Mouse (Mus musculus) hindbrain, postnatal 0 days (tissue): ENCODE results near the gene Myo18b. TPM values are rescaled to one million over a fixed set of nuclear protein-coding genes. Genes with fewer than 3 reads are reported as not detected.
A peak's percentile ranks its signal among the peaks of the same experiment; 100 is the strongest.

Source experiments
- ATAC-seq: fragments of 200-750 bp; cut with Nextera tagmentation; 2 replicates; pipeline ENCODE4 v1.8.0; 2017; ENCODE audit warnings: mild to moderate bottlenecking, moderate TSS enrichment, moderate library complexity
- DNase-seq: peaks from one replicate; pipeline ENCODE4 v3.0.0-alpha.2; 2015; ENCODE audit warnings: low spot score
- H3K27ac ChIP-seq: fragments of 300-500 bp; sonication (generic); 2 replicates; pipeline ENCODE4 v1.5.1; 2014; ENCODE audit warnings: mild to moderate bottlenecking
- H3K27me3 ChIP-seq: fragments of 300-500 bp; sonication (generic); 2 replicates; pipeline ENCODE4 v1.6.1; 2014; ENCODE audit warnings: low read length, mixed read lengths; ENCODE audit not compliant: insufficient read depth
- H3K36me3 ChIP-seq: fragments of 300-500 bp; sonication (generic); 2 replicates; pipeline ENCODE4 v1.6.1; 2014; ENCODE audit warnings: low read length, mixed read lengths; ENCODE audit not compliant: insufficient read depth
- H3K4me1 ChIP-seq: fragments of 300-500 bp; sonication (generic); 2 replicates; pipeline ENCODE4 v1.6.1; 2014; ENCODE audit warnings: antibody characterized with exemption, low read length, mixed read lengths; ENCODE audit not compliant: insufficient read depth
- H3K4me2 ChIP-seq: fragments of 300-500 bp; sonication (generic); 2 replicates; pipeline ENCODE4 v1.6.1; 2014; ENCODE audit warnings: low read depth, mild to moderate bottlenecking, low read length, moderate library complexity, mixed read lengths
- H3K4me3 ChIP-seq: fragments of 300-500 bp; sonication (generic); 2 replicates; pipeline ENCODE4 v1.5.1; 2014; ENCODE audit warnings: low read length
- H3K9ac ChIP-seq: fragments of 300-500 bp; sonication (generic); replicated peaks from 2 replicates; pipeline ENCODE4 v1.6.1; 2014; ENCODE audit warnings: mild to moderate bottlenecking, low read length, moderate library complexity, mixed read lengths
- H3K9me3 ChIP-seq: fragments of 300-500 bp; sonication (generic); 2 replicates; pipeline ENCODE4 v1.6.1; 2016; ENCODE audit warnings: low read length, mixed read lengths
- CTCF ChIP-seq: IDR thresholded peaks from 2 replicates; pipeline ENCODE4 v1.5.1; 2016; ENCODE audit warnings: antibody characterized with exemption, control low read depth, low read depth
- WGBS: fragments of 180-500 bp; shearing (Covaris S2); extraction: QIAGEN DNeasy Blood & Tissue Kit; methylation state at CpG from one replicate; pipeline ENCODE4 v1.1.7; 2014; 5-methylcytosine and 5-hydroxymethylcytosine counted together
- polyA plus RNA-seq: library from polyadenylated mRNA; unstranded; fragments of >200 nt; fragmentation: Nextera tagmentation; extraction: Ambion mirVana; gene quantifications from 2 replicates; pipeline ENCODE4 v1.2.1, GENCODE M21; 2015
- total RNA-seq: library from RNA; depleted of rRNA; stranded (reverse); fragments of >200 nt; gene quantifications from 2 replicates; pipeline ENCODE4 v1.2.3, GENCODE M21; 2014

The Myo18b gene
- total and polyA plus RNA-seq, 2 experiments from 2014 or later: 0.75 to 1.9 TPM

DNA sequence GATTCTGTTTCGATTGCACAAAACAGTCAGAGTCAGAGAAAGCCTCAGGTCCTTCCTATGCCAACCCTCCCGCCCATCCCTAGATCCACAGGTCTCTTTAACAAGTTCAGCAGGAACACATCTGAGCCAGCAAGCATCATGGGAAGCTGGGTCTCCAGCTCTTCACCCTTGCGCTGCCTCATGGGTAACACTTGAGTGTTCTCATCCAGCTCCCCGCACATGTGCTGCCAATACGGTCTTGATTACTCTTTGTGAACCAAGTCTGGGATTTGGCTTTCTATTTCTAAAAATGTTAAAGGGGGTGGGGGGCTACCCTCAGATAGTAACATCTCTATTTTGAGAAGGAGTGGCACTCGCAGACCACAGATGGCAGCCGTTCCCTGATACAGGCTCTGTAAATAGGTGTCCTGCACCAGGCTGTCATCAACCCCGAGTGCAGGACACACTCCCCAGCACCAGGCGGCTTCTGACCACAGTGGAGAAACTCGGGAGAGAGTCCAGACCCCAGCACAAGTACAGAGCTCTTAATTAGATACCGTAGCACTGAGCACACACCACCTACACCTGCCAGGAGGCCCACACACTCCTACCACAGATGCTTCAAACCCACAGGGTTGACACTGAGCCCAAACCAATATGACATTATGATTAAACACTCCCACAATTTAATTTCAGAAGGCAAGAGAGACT lies 36.9 kb upstream of the Myo18b start:
- Histone ChIP-seq H3K9ac (no peak overlapping the region), H3K4me1 (no peaks in the 10 kb centered on the region; the same call in 1 of the 2 replicates), H3K27ac (no peak overlapping the region), H3K36me3 (0 out of 2 replicates have a peak, but pooled peaks cover 8% of the 10 kb centered on the region), H3K27me3 (no peaks in the 10 kb centered on the region), H3K4me2 (no peak overlapping the region), H3K9me3 (no peaks in the 10 kb centered on the region), H3K4me3 (no peak overlapping the region)
- peak; percentile 7; the same call in 1 of the 2 replicates for TF ChIP-seq CTCF
- WGBS: 79% methylated on average over 11 of the region's 11 CpGs
- ATAC-seq (peak; percentile 39; the same call in 1 of the 2 replicates), DNase-seq (no peak)

DNA sequence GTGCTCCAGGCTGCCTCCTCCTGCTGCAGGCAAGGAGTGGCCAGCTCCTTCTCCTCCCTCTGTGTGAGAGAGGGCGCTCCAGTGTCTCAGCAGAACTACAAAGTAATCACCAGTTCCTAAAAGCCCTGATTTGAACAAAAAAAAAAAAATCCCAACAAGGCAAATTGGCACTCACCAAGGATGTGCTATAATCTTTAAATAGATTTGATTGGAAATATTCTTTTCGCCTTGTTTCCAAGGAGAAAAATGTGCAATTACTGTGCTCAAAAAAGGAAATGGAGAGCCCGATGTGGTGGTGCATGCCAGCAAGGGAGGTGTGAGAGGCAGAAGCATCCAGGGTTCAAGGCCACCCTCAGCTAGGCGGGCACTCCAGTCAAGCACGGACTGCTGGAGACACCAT lies 35.7 kb upstream of the Myo18b start:
- no peak overlapping the region for H3K9ac ChIP-seq
- H3K4me3 ChIP-seq: no peak overlapping the region
- H3K4me1 ChIP-seq: no peaks in the 10 kb centered on the region; the same call in 1 of the 2 replicates
- H3K36me3 ChIP-seq: 0 out of 2 replicates have a peak, but pooled peaks cover 8% of the 10 kb centered on the region
- no peaks in the 10 kb centered on the region for H3K9me3 ChIP-seq
- no peak overlapping the region for H3K4me2 ChIP-seq
- no peak for TF ChIP-seq CTCF
- WGBS: 75% methylated on average over 5 of the region's 5 CpGs
- H3K27ac ChIP-seq: no peak overlapping the region
- no peak for ATAC-seq
- H3K27me3 ChIP-seq: no peaks in the 10 kb centered on the region
- DNase-seq: no peak

DNA sequence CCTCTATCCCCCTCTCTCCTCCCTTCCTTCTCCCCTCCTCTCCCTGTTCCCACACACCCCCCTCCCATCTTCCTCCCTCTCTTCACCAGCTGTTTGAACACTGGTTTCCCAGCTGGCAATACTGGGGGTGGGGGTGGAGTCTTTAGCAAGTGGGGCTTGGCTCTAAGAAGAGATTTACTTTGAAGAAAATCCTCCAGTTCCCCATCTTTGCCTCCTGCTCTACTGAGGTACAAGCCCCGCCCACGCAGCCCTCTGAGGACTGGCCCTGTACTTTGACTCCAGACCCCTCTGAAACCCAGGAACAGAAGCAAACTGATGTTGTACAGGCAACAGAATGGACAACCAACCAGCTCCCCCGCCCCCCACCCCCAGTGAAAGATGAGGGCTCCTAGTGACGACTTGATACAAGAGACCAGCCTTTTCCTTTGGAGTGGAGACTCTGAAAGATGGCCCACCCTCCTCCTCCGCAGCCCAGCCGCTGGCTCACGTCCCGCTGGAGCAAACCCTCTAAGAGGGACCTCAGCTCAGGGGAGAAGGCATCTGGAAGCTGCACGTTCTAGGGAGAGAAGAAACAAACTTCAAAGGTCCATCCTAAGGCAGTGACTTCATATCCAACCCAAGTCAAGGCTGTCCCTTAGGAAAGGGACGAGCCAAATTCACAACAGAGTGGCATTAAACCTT lies 32.2 kb upstream of the Myo18b start:
- DNase-seq: no peak
- Histone ChIP-seq H3K4me3 (no peak overlapping the region), H3K4me1 (no peaks in the 10 kb centered on the region; the same call in 1 of the 2 replicates), H3K27ac (no peak overlapping the region), H3K9me3 (no peaks in the 10 kb centered on the region), H3K27me3 (no peaks in the 10 kb centered on the region), H3K36me3 (peaks cover 15% of the 10 kb centered on the region), H3K9ac (no peak overlapping the region), H3K4me2 (no peak overlapping the region)
- no peak for ATAC-seq
- TF ChIP-seq CTCF: no peak
- 48% methylated on average over 10 of the region's 10 CpGs for WGBS

DNA sequence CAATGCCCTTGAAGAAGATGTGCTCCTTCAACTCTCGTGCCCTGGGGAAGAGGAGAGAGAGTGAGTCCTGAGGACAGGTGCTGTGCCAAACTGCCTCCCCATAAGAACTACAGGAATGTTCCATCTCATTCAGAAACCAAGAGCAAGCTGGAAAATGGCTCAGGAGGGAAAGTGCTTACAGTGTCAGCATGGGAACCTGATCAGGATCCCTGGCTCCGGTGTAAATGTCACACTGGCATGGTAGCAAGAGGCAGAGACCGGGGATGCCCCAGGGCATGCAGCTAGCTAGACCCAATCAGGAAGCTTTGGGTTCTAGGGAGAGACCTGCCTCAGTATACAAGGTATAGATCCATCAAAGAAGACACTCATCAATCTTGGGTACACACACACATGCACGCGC lies 29.3 kb upstream of the Myo18b start:
- Histone ChIP-seq H3K9me3 (no peaks in the 10 kb centered on the region), H3K27me3 (no peaks in the 10 kb centered on the region), H3K4me2 (no peak overlapping the region), H3K4me3 (no peak overlapping the region), H3K36me3 (peaks cover 15% of the 10 kb centered on the region), H3K9ac (no peak overlapping the region), H3K4me1 (no peaks in the 10 kb centered on the region; the same call in 1 of the 2 replicates), H3K27ac (no peak overlapping the region)
- ATAC-seq (no peak), DNase-seq (no peak)
- TF ChIP-seq CTCF: no peak
- WGBS: 95% methylated on average over 5 of the region's 5 CpGs

DNA sequence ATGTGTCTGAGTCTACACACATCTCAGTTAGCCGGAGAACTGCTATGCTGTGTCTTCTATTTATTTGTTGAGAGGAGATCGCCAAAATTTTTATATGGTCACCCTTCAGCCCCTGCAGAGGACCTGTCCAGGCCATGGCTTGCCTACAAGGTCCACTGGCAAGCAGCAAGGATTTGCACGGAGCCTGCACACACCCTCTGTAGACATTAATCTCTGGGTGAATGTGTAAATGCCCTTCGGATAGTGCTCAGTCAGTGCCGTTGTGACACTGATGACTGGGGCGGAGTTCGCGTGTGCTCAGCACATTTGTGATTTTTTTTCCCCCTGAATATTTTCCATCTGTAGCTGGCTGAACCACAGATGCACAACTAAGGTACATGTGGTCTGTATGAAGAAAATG lies 28.6 kb upstream of the Myo18b start:
- no peak for DNase-seq
- Histone ChIP-seq H3K36me3 (peaks cover 15% of the 10 kb centered on the region), H3K27ac (no peak overlapping the region)

DNA sequence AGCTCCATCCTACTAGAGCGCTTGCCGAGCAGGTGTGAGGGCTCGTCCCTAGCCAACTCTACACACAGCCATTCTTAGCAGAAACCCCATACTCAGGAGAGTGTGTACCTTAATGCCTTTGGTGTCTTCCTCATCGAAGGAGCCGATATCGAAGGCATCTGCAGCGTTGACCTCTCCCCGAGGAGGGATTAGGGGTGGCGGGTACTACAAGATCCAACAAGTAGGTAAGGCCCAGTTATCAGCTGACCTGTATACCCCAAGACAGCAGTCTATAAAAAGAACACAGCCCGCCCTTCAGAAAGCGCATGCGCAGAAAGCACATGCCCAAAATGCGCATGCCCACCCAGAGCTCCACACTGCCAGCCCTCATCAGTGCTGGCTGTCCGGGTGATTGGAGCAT lies 27.7 kb upstream of the Myo18b start:
- Histone ChIP-seq H3K4me2 (no peak overlapping the region), H3K4me1 (no peaks in the 10 kb centered on the region; the same call in 1 of the 2 replicates), H3K4me3 (no peak overlapping the region), H3K36me3 (peaks cover 15% of the 10 kb centered on the region), H3K27ac (no peak overlapping the region), H3K9me3 (no peaks in the 10 kb centered on the region), H3K9ac (no peak overlapping the region), H3K27me3 (no peaks in the 10 kb centered on the region)
- TF ChIP-seq CTCF: no peak
- DNase-seq (no peak), ATAC-seq (no peak)
- WGBS: 96% methylated on average over 14 of the region's 14 CpGs

More for the DNA sequence above, 28.6 kb upstream of the Myo18b start:
- 90% methylated on average over 8 of the region's 8 CpGs for WGBS
- ATAC-seq: no peak
- no peak overlapping the region for H3K4me3 ChIP-seq
- no peak for TF ChIP-seq CTCF
- H3K9ac ChIP-seq: no peak overlapping the region
- H3K4me1 ChIP-seq: no peaks in the 10 kb centered on the region; the same call in 1 of the 2 replicates
- no peak overlapping the region for H3K4me2 ChIP-seq
- no peaks in the 10 kb centered on the region for H3K27me3 ChIP-seq
- no peaks in the 10 kb centered on the region for H3K9me3 ChIP-seq

- Histone ChIP-seq H3K4me2 (no peak overlapping the region), H3K27ac (no peak overlapping the region), H3K36me3 (peaks cover 15% of the 10 kb centered on the region), H3K9ac (no peak overlapping the region), H3K27me3 (no peaks in the 10 kb centered on the region), H3K9me3 (no peaks in the 10 kb centered on the region), H3K4me1 (no peaks in the 10 kb centered on the region), H3K4me3 (no peak overlapping the region)
- no peak for TF ChIP-seq CTCF
- ATAC-seq (no peak), DNase-seq (no peak)
Observed at GRCm38 (mm10) chr5:112921914-112922313, 25.8 kb upstream of the Myo18b start.
